13 mouse cellular contexts compared by ENCODE assay signal in the genomic region with DNA sequence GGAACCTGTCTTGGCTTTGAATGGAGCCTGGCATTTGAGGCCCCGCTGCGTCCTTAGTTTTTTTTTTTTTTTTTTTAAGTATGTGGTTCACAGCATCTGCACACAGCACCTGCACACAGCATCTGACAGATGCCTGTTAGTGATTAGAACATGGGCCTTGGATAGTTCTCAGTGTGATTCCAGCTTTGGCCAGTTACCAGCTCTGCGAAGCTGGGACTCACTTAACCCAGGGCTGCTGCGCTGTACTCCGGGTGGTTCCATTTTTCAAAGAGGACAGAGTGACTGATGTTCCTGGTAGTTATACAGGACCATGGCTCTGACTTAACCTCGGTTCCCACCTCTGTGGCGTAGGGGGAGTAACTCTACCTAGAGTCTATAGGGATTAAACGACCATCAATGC.
"Had no signal": no experiment of that assay in that cellular context is flagged by ENCODE, and none has a peak within 500 bp of the region (broad histone marks: within the 10 kb centered on the region; RNA-seq: fewer than 3 reads in every experiment).

No protein-coding gene starts in this region.

- H3K27ac ChIP-seq: layer of hippocampus, adult 2 months; liver, embryonic 13.5 days; lung, embryonic 15.5 days; neural tube, embryonic 13.5 days; stomach, embryonic 15.5 days had no signal

- DNase-seq: kidney, postnatal 10 days; kidney, postnatal 4 days; liver; liver, embryonic 13.5 days; liver, postnatal 0 days; lung, postnatal 14 days; midbrain, embryonic 14.5 days; right cerebral cortex, postnatal 14 days; thymus, postnatal 36 days had no signal

- ATAC-seq: liver, postnatal 0 days had no signal

- H3K4me3 ChIP-seq: layer of hippocampus, adult 2 months; liver, embryonic 13.5 days; lung, embryonic 15.5 days; neural tube, embryonic 13.5 days; stomach, embryonic 15.5 days had no signal

- H3K4me1 ChIP-seq: liver, embryonic 13.5 days; stomach, embryonic 15.5 days had no signal

- H3K36me3 ChIP-seq: liver, embryonic 13.5 days; lung, embryonic 15.5 days; neural tube, embryonic 13.5 days; stomach, embryonic 15.5 days had no signal

- H3K9ac ChIP-seq: liver, embryonic 13.5 days; liver, postnatal 0 days; lung, embryonic 15.5 days; neural tube, embryonic 13.5 days; stomach, embryonic 15.5 days had no signal

- H3K4me2 ChIP-seq: liver, embryonic 13.5 days; lung, embryonic 15.5 days; neural tube, embryonic 13.5 days; stomach, embryonic 15.5 days had no signal

- H3K9me3 ChIP-seq: liver, embryonic 13.5 days; lung, embryonic 15.5 days; neural tube, embryonic 13.5 days; stomach, embryonic 15.5 days had no signal

- H3K27me3 ChIP-seq: liver, embryonic 13.5 days; lung, embryonic 15.5 days; neural tube, embryonic 13.5 days; stomach, embryonic 15.5 days had no signal
